Mouse (Mus musculus): Measurements from ENCODE around the gene Smim6. TPM values are rescaled to one million over a fixed set of nuclear protein-coding genes. Genes with fewer than 3 reads are reported as not detected.

Gene Smim6
- total and polyA plus RNA-seq, 2 experiments from 2014 or later, result 0.26 TPM; not detected in 1

DNA sequence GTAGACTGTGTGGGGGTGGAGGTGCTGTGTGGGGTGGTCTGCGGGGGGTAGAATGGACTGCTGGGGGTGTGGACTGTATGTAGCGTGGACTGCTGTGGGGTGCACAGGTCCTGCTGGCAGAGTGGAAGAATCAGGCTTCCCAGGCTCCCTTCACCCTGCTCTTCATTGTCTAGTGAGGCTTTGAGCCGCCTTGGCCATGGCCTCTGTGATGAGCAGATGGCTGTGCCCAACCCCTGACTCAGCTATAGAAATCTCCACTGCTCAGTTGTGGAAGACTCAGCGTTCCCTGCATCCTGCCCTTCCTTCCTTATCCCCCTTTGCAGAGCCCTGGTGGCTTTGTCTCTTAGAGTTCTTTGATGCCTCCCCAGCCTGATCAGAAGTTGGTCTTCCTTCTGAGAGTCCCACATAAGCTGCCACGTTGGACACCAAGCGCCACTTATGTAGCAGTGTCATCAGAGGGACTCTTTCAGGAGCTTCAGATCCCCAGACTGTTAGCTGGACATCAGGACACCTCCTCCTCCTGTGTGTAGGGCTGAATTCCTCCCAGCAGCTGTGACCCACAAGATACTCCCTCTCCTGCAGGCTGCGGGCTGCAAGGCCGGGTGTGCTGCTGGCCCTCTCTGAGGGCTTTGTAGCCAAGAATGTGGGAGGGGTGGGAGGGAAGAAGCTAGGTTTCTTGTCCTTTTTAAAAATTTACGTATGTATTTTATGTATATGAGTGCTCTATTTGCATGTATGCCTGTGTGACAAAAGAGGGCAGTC is 51.0 kb downstream of the Smim6 start:
- WGBS, result 95% methylated on average over 9 of the region's 9 CpGs
- no peak for ATAC-seq (ENCODE audit: low FRiP score)

More for the DNA sequence above, 51.0 kb downstream of the Smim6 start:
- Histone ChIP-seq H3K4me3 (ENCODE audit: low read depth, low read length) (no peak overlapping the region), H3K27me3 (ENCODE audit: insufficient read depth, low read length) (no peaks in the 10 kb centered on the region), H3K27ac (ENCODE audit: low read depth, low read length) (no peak overlapping the region), H3K9ac (replicated peaks; ENCODE audit: low read length, poor library complexity, severe bottlenecking) (no peak overlapping the region), H3K4me2 (ENCODE audit: low read depth, low read length, poor library complexity, severe bottlenecking) (no peak overlapping the region), H3K4me1 (ENCODE audit: insufficient read depth, low read length) (no peaks in the 10 kb centered on the region), H3K36me3 (ENCODE audit: insufficient read depth, low read length) (peaks cover 61% of the 10 kb centered on the region), H3K9me3 (ENCODE audit: low read length) (no peaks in the 10 kb centered on the region)
- DNase-seq (ENCODE audit: low spot score), result no peak
- no peak for TF ChIP-seq CTCF (IDR thresholded peaks at IDR 0.05)

Other genes starting within 250 kb of the Smim6 start
- gene Grb2, start 203.4 kb upstream of the Smim6 start, total RNA-seq (2014; rRNA removed), result 85.8 and 87.0 TPM in 2 replicates
- gene Grb2, start 203.4 kb upstream of the Smim6 start, polyA plus RNA-seq (2015; fragmentation: Nextera tagmentation; extraction: Ambion mirVana), result 153 and 158 TPM in 2 replicates
- gene Tmem94, start 146.6 kb upstream of the Smim6 start, total RNA-seq (2014; rRNA removed), result 26.5 and 32.7 TPM in 2 replicates
- 14.6 and 15.9 TPM in 2 replicates for gene Tmem94, start 146.6 kb upstream of the Smim6 start, polyA plus RNA-seq (2015; fragmentation: Nextera tagmentation; extraction: Ambion mirVana)
- gene Caskin2, start 98.4 kb upstream of the Smim6 start, total RNA-seq (2014; rRNA removed), result 18.5 and 27.9 TPM in 2 replicates
- gene Caskin2, start 98.4 kb upstream of the Smim6 start, polyA plus RNA-seq (2015; fragmentation: Nextera tagmentation; extraction: Ambion mirVana), result 7.2 and 8.3 TPM in 2 replicates
- gene Tsen54, start 97.3 kb upstream of the Smim6 start, total RNA-seq (2014; rRNA removed), result 25.0 and 27.7 TPM in 2 replicates
- 14.8 and 15.5 TPM in 2 replicates for gene Tsen54, start 97.3 kb upstream of the Smim6 start, polyA plus RNA-seq (2015; fragmentation: Nextera tagmentation; extraction: Ambion mirVana)
- 0.99 and 1.0 TPM in 2 replicates for gene Llgl2, start 88.0 kb upstream of the Smim6 start, total RNA-seq (2014; rRNA removed)
- gene Llgl2, start 88.0 kb upstream of the Smim6 start, polyA plus RNA-seq (2015; fragmentation: Nextera tagmentation; extraction: Ambion mirVana), result 0.51 and 0.81 TPM in 2 replicates
- gene Myo15b, start 53.6 kb upstream of the Smim6 start, total RNA-seq (2014; rRNA removed), result not detected in 2 replicates
- gene Myo15b, start 53.6 kb upstream of the Smim6 start, polyA plus RNA-seq (2015; fragmentation: Nextera tagmentation; extraction: Ambion mirVana), result 0.09 and 0.29 TPM in 2 replicates
- gene Smim5, start 12.1 kb upstream of the Smim6 start, total RNA-seq (2014; rRNA removed), result not detected in 2 replicates
- gene Smim5, start 12.1 kb upstream of the Smim6 start, polyA plus RNA-seq (2015; fragmentation: Nextera tagmentation; extraction: Ambion mirVana), result 1.3 and 1.5 TPM in 2 replicates
- gene Sap30bp, start 21.3 kb downstream of the Smim6 start, total RNA-seq (2014; rRNA removed), result 44.3 and 46.4 TPM in 2 replicates
- 43.3 and 54.3 TPM in 2 replicates for gene Sap30bp, start 21.3 kb downstream of the Smim6 start, polyA plus RNA-seq (2015; fragmentation: Nextera tagmentation; extraction: Ambion mirVana)
- gene Recql5, start 21.5 kb downstream of the Smim6 start, total RNA-seq (2014; rRNA removed), result 18.9 and 20.4 TPM in 2 replicates
- gene Recql5, start 21.5 kb downstream of the Smim6 start, polyA plus RNA-seq (2015; fragmentation: Nextera tagmentation; extraction: Ambion mirVana), result 8.0 and 10.5 TPM in 2 replicates
- 2.2 and 3.0 TPM in 2 replicates for gene Itgb4, start 62.7 kb downstream of the Smim6 start, total RNA-seq (2014; rRNA removed)
- 1.0 and 1.2 TPM in 2 replicates for gene Itgb4, start 62.7 kb downstream of the Smim6 start, polyA plus RNA-seq (2015; fragmentation: Nextera tagmentation; extraction: Ambion mirVana)
- 36.3 and 44.0 TPM in 2 replicates for gene Galk1, start 100.7 kb downstream of the Smim6 start, total RNA-seq (2014; rRNA removed)
- gene Galk1, start 100.7 kb downstream of the Smim6 start, polyA plus RNA-seq (2015; fragmentation: Nextera tagmentation; extraction: Ambion mirVana), result 47.7 and 49.5 TPM in 2 replicates
- 568 and 792 TPM in 2 replicates for gene H3f3b, start 115.9 kb downstream of the Smim6 start, total RNA-seq (2014; rRNA removed)
- 2,143 and 2,254 TPM in 2 replicates for gene H3f3b, start 115.9 kb downstream of the Smim6 start, polyA plus RNA-seq (2015; fragmentation: Nextera tagmentation; extraction: Ambion mirVana)
- 45.2 and 55.1 TPM in 2 replicates for gene Unk, start 118.3 kb downstream of the Smim6 start, total RNA-seq (2014; rRNA removed)
- 25.5 and 26.7 TPM in 2 replicates for gene Unk, start 118.3 kb downstream of the Smim6 start, polyA plus RNA-seq (2015; fragmentation: Nextera tagmentation; extraction: Ambion mirVana)
- 0.22 and 0.71 TPM in 2 replicates for gene Unc13d, start 165.9 kb downstream of the Smim6 start, total RNA-seq (2014; rRNA removed)
- 0.67 and 0.77 TPM in 2 replicates for gene Unc13d, start 165.9 kb downstream of the Smim6 start, polyA plus RNA-seq (2015; fragmentation: Nextera tagmentation; extraction: Ambion mirVana)
- gene Wbp2, start 175.0 kb downstream of the Smim6 start, total RNA-seq (2014; rRNA removed), result 119 and 150 TPM in 2 replicates
- 254 and 267 TPM in 2 replicates for gene Wbp2, start 175.0 kb downstream of the Smim6 start, polyA plus RNA-seq (2015; fragmentation: Nextera tagmentation; extraction: Ambion mirVana)
- gene Trim47, start 215.2 kb downstream of the Smim6 start, total RNA-seq (2014; rRNA removed), result 12.6 and 16.8 TPM in 2 replicates
- gene Trim47, start 215.2 kb downstream of the Smim6 start, polyA plus RNA-seq (2015; fragmentation: Nextera tagmentation; extraction: Ambion mirVana), result 9.0 and 11.7 TPM in 2 replicates
- gene Trim65, start 219.1 kb downstream of the Smim6 start, total RNA-seq (2014; rRNA removed), result 5.7 and 7.6 TPM in 2 replicates
- gene Trim65, start 219.1 kb downstream of the Smim6 start, polyA plus RNA-seq (2015; fragmentation: Nextera tagmentation; extraction: Ambion mirVana), result 2.3 TPM in 2 replicates
- gene Mrpl38, start 226.9 kb downstream of the Smim6 start, total RNA-seq (2014; rRNA removed), result 74.3 and 100 TPM in 2 replicates
- 77.0 and 78.7 TPM in 2 replicates for gene Mrpl38, start 226.9 kb downstream of the Smim6 start, polyA plus RNA-seq (2015; fragmentation: Nextera tagmentation; extraction: Ambion mirVana)

Measured in midbrain, postnatal 0 days (tissue).